Mouse (Mus musculus) forebrain, embryonic 16.5 days (tissue): ENCODE results near the gene Lce3b. TPM values are rescaled to one million over a fixed set of nuclear protein-coding genes. Genes with fewer than 3 reads are reported as not detected.

Experiments
- ATAC-seq: fragments of 200-750 bp; cut with Nextera tagmentation; 2 replicates; pipeline ENCODE4 v1.8.0; 2017; ENCODE audit warnings: mild to moderate bottlenecking, moderate library complexity
- H3K27ac ChIP-seq: fragments of 300-500 bp; sonication (generic); 2 replicates; pipeline ENCODE4 v1.5.1; 2014; ENCODE audit warnings: low read length, control low read depth
- H3K27me3 ChIP-seq: fragments of 300-500 bp; sonication (generic); replicated peaks from 2 replicates; pipeline ENCODE4 v1.6.1; 2014; ENCODE audit warnings: low read length; ENCODE audit not compliant: control insufficient read depth, insufficient read depth
- H3K36me3 ChIP-seq: fragments of 300-500 bp; sonication (generic); 2 replicates; pipeline ENCODE4 v1.6.1; 2014; ENCODE audit not compliant: control insufficient read depth, insufficient read depth
- H3K4me1 ChIP-seq: fragments of 300-500 bp; sonication (generic); replicated peaks from 2 replicates; pipeline ENCODE4 v1.6.1; 2014; ENCODE audit warnings: low read length; ENCODE audit not compliant: control insufficient read depth, insufficient read depth
- H3K4me2 ChIP-seq: fragments of 300-500 bp; sonication (generic); 2 replicates; pipeline ENCODE4 v1.6.1; 2014; ENCODE audit warnings: mild to moderate bottlenecking, low read length, control low read depth
- H3K4me3 ChIP-seq: fragments of 300-500 bp; sonication (generic); replicated peaks from 2 replicates; pipeline ENCODE4 v1.5.1; 2014; ENCODE audit warnings: mild to moderate bottlenecking, low read length, control low read depth
- H3K9ac ChIP-seq: fragments of 300-500 bp; sonication (generic); replicated peaks from 2 replicates; pipeline ENCODE4 v1.6.1; 2014; ENCODE audit warnings: low read depth, low read length, control low read depth
- H3K9me3 ChIP-seq: fragments of 300-500 bp; sonication (generic); 2 replicates; pipeline ENCODE4 v1.6.1; 2016; ENCODE audit warnings: low read length; ENCODE audit not compliant: control insufficient read depth
- WGBS: fragments of 180-500 bp; shearing (Covaris S2); extraction: QIAGEN DNeasy Blood & Tissue Kit; methylation state at CpG from one replicate; pipeline ENCODE4 v1.1.7; 2014; 5-methylcytosine and 5-hydroxymethylcytosine counted together
- polyA plus RNA-seq: library from polyadenylated mRNA; unstranded; fragments of >200 nt; fragmentation: Nextera tagmentation; extraction: Ambion mirVana; gene quantifications from 2 replicates; pipeline ENCODE4 v1.2.1, GENCODE M21; 2015

Lce3b gene
- polyA plus RNA-seq, 1 experiment from 2014 or later = not detected

GRCm38 (mm10) chr3:92957090-92957489 is 24.3 kb downstream of the Lce3b start, which contains the start of gene Lce3d:
Gene Lce3d, plus strand, starts transcription at chr3:92957390.
- H3K4me2 ChIP-seq = no peak within 1 kb of the TSS
- H3K4me3 ChIP-seq = no peak within 1 kb of the TSS
- H3K9ac ChIP-seq = no peak within 1 kb of the TSS
- no peaks in the 10 kb centered on the region for H3K9me3 ChIP-seq
- WGBS = 96% methylated on average over 1 of the region's 1 CpGs
- no peaks in the 10 kb centered on the region for H3K27me3 ChIP-seq
- H3K27ac ChIP-seq = no peak within 1 kb of the TSS
- ATAC-seq = no peak
- no peaks in the 10 kb centered on the region for H3K36me3 ChIP-seq
- no peaks in the 10 kb centered on the region for H3K4me1 ChIP-seq

- Histone ChIP-seq H3K9me3 (no peaks in the 10 kb centered on the region), H3K4me3 (no peak within 1 kb of the TSS), H3K36me3 (no peaks in the 10 kb centered on the region), H3K4me2 (no peak within 1 kb of the TSS), H3K9ac (no peak within 1 kb of the TSS), H3K27me3 (no peaks in the 10 kb centered on the region), H3K27ac (no peak within 1 kb of the TSS), H3K4me1 (no peaks in the 10 kb centered on the region)
- 88% methylated on average over 2 of the region's 2 CpGs for WGBS
- no peak for ATAC-seq
Observed at GRCm38 (mm10) chr3:92966761-92967160, 34.0 kb downstream of the Lce3b start, which contains the start of gene Lce3e. Gene Lce3e, plus strand, starts transcription at chr3:92967061.

- no peak overlapping the region for H3K4me3 ChIP-seq
- H3K36me3 ChIP-seq = no peaks in the 10 kb centered on the region
- H3K4me1 ChIP-seq = no peaks in the 10 kb centered on the region
- no peak overlapping the region for H3K4me2 ChIP-seq
- H3K9ac ChIP-seq = no peak overlapping the region
- 76% methylated on average over 2 of the region's 2 CpGs for WGBS
- H3K9me3 ChIP-seq = no peaks in the 10 kb centered on the region
- no peaks in the 10 kb centered on the region for H3K27me3 ChIP-seq
- no peak for ATAC-seq
- H3K27ac ChIP-seq = no peak overlapping the region
Observed at GRCm38 (mm10) chr3:92978484-92978883, 45.7 kb downstream of the Lce3b start.

Other genes with a start within 250 kb of the Lce3b start
- gene Lce1d, start 245.8 kb upstream of the Lce3b start, polyA plus RNA-seq = not detected in 2 replicates
- not detected in 2 replicates for gene Lce1e, start 223.9 kb upstream of the Lce3b start, polyA plus RNA-seq
- gene Lce1f, start 212.6 kb upstream of the Lce3b start, polyA plus RNA-seq = not detected in 2 replicates
- gene Gm38119, start 193.9 kb upstream of the Lce3b start, polyA plus RNA-seq = not detected in 2 replicates
- not detected in 2 replicates for gene Lce1g, start 180.6 kb upstream of the Lce3b start, polyA plus RNA-seq
- gene Lce1h, start 167.9 kb upstream of the Lce3b start, polyA plus RNA-seq = not detected in 2 replicates
- gene Lce1i, start 154.1 kb upstream of the Lce3b start, polyA plus RNA-seq = not detected in 2 replicates
- not detected in 2 replicates for gene Lce1j, start 142.5 kb upstream of the Lce3b start, polyA plus RNA-seq
- gene Lce1k, start 125.1 kb upstream of the Lce3b start, polyA plus RNA-seq = not detected in 2 replicates
- gene Kprp, start 105.7 kb upstream of the Lce3b start, polyA plus RNA-seq = not detected in 2 replicates
- gene Lce1l, start 81.7 kb upstream of the Lce3b start, polyA plus RNA-seq = not detected in 2 replicates
- not detected in 2 replicates for gene 2310050C09Rik, start 62.8 kb upstream of the Lce3b start, polyA plus RNA-seq
- gene Lce3a, start 6.7 kb upstream of the Lce3b start, polyA plus RNA-seq = not detected in 2 replicates
- gene Lce3c, start 11.5 kb downstream of the Lce3b start, polyA plus RNA-seq = not detected in 2 replicates
- not detected in 2 replicates for gene Lce3d, start 24.4 kb downstream of the Lce3b start, polyA plus RNA-seq
- gene Lce3e, start 34.1 kb downstream of the Lce3b start, polyA plus RNA-seq = not detected in 2 replicates
- not detected in 2 replicates for gene Lce3f, start 59.2 kb downstream of the Lce3b start, polyA plus RNA-seq
- not detected in 2 replicates for gene Crct1, start 82.7 kb downstream of the Lce3b start, polyA plus RNA-seq
- gene Lce1m, start 86.1 kb downstream of the Lce3b start, polyA plus RNA-seq = not detected in 2 replicates
- not detected in 2 replicates for gene Gm4858, start 135.8 kb downstream of the Lce3b start, polyA plus RNA-seq
- not detected in 2 replicates for gene Crnn, start 211.8 kb downstream of the Lce3b start, polyA plus RNA-seq